ENCODE assay signal across 7 mouse cellular contexts in the genomic region with DNA sequence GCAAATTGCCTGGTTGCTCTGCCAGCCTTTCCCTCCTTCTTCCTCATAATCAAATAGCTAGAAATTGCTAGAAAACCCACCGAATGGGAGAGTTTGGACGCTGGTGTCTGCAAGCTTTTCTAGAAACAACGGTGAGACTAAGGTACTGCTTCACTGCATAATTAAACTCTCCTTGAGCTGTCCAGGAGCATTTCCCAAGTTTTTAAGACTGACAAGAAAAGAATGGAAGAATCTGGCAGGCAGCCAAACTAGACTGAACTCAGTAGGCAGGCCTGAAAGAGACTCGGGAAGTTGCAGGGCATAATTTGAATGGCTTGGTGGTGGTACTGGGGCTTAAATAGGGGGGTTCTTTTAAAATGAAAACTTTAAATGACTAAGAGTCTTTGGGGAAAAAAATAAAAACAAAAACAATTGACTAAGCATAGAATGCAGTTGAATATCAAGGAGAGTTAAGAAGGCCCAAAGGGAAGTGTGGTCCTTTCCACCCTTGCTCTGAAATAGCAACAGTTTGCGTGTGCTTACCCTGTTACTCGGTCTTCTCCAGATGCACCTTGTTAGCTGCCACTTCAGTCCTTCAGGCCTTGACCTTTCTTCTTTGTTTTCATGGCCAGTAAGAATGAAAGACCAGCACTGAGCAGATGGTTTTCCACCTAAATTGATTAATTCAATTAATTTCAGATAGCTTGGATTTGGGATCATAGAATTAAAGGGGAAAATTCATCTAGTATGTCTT. TPM values are rescaled to one million over a fixed set of nuclear protein-coding genes. Genes with fewer than 3 reads are reported as not detected.
DNase-seq lines count a peak whose midpoint lies in the region; ATAC-seq and TF ChIP-seq lines count a peak whose summit lies in the region.

No protein-coding gene starts in this region.

- peaks cover 4% of the 10 kb centered on the region; the same call in 1 of the 2 replicates for H3K27me3 ChIP-seq in spleen, adult 2 months (ENCODE audit: control insufficient read depth, insufficient read depth, low read length)
- no peaks in the 10 kb centered on the region for H3K27me3 ChIP-seq in embryonic facial prominence, embryonic 15.5 days

- H3K4me2 ChIP-seq in embryonic facial prominence, embryonic 15.5 days (replicated peaks): peak overlapping the region; percentile 71

- no peak for ATAC-seq in embryonic facial prominence, embryonic 15.5 days (ENCODE audit: insufficient number of reproducible peaks, low FRiP score, low TSS enrichment, low read depth)

- no peaks in the 10 kb centered on the region for H3K9me3 ChIP-seq in embryonic facial prominence, embryonic 15.5 days (replicated peaks)

- TF ChIP-seq POLR2A in spleen, adult 2 months (IDR thresholded peaks at IDR 0.05; ENCODE audit: low read depth, low read length): no peak

- no peak overlapping the region for H3K27ac ChIP-seq in spleen, adult 2 months (ENCODE audit: insufficient read depth, low read length)
- peak overlapping the region; percentile 92 for H3K27ac ChIP-seq in embryonic facial prominence, embryonic 15.5 days (replicated peaks)

- WGBS in spleen, adult 2 months: 76% methylated on average over 6 of the region's 6 CpGs
- 20% methylated on average over 6 of the region's 6 CpGs for WGBS in embryonic facial prominence, embryonic 15.5 days

- no peak for DNase-seq in spleen, adult 2 months (ENCODE audit: low read depth in 1 of 2, low spot score in 2 of 2)
- DNase-seq in spleen, postnatal 4 days (ENCODE audit: low spot score in 2 of 2): no peak
- DNase-seq in heart, postnatal 36 days: peak; percentile 36 to 43
- peak; percentile 26 to 41 for DNase-seq in layer of hippocampus, postnatal 10 days (ENCODE audit: low spot score in 2 of 2)
- peak; percentile 23 for DNase-seq in neural tube, embryonic 10.5 days (ENCODE audit: extremely low spot score, low spot score)
- no peak for DNase-seq in yolk sac, embryonic 10.5 days (ENCODE audit: low spot score)

- H3K36me3 ChIP-seq in spleen, adult 2 months (ENCODE audit: control insufficient read depth, insufficient read depth, low read length): no peaks in the 10 kb centered on the region
- no peaks in the 10 kb centered on the region for H3K36me3 ChIP-seq in embryonic facial prominence, embryonic 15.5 days

- TF ChIP-seq CTCF in spleen, adult 2 months (IDR thresholded peaks at IDR 0.05; ENCODE audit: extremely low read depth, insufficient read depth, insufficient read length, insufficient replicate concordance): no peak

- H3K4me1 ChIP-seq in spleen, adult 2 months (ENCODE audit: control insufficient read depth, insufficient read depth, insufficient read length): no peaks in the 10 kb centered on the region
- H3K4me1 ChIP-seq in embryonic facial prominence, embryonic 15.5 days: 0 out of 2 replicates have a peak, but pooled peaks cover 7% of the 10 kb centered on the region

- intact Hi-C loops in heart, postnatal 36 days (cut with DNase I): loop anchor here (5.0 to 10.0 kb wide), 2 partner anchors 469 to 761 kb away; a partner anchor contains a TSS

- peak overlapping the region; percentile 4; the same call in 1 of the 2 replicates for H3K4me3 ChIP-seq in spleen, adult 2 months (ENCODE audit: extremely low read depth, insufficient read depth, insufficient read length)
- H3K4me3 ChIP-seq in embryonic facial prominence, embryonic 15.5 days (replicated peaks): peak overlapping the region; percentile 74

- H3K9ac ChIP-seq in embryonic facial prominence, embryonic 15.5 days: no peak overlapping the region

RNA-seq across cellular contexts. Expression of a gene that starts 2.0 kb away (rescaled TPM):
- polyA plus RNA-seq in spleen, adult 2 months (2012; rRNA removed): 1.7 and 1.9 TPM in 2 replicates
- polyA plus RNA-seq in embryonic facial prominence, embryonic 15.5 days (2015; fragmentation: Nextera tagmentation; extraction: Ambion mirVana): 22.4 and 24.5 TPM in 2 replicates
- 1 to 10 TPM; 5.3 to 7.2 TPM for total RNA-seq in heart, postnatal 36 days (2021)
- total RNA-seq in layer of hippocampus, postnatal 10 days (2021): 1 to 10 TPM; 4.5 to 7.5 TPM

Comparison
In these comparisons a context has a peak if more than half of its experiments do, and no peak if none do; other contexts are left out.
1. DNase-seq: peak in heart, postnatal 36 days (2 of 2), layer of hippocampus, postnatal 10 days (2 of 2) and neural tube, embryonic 10.5 days (single experiment); none in spleen, adult 2 months (0 of 2), spleen, postnatal 4 days (0 of 2) and yolk sac, embryonic 10.5 days (single experiment).